Mouse (Mus musculus) embryonic stem cell, embryonic (primary cell): ENCODE data around the gene Hcfc2.

ENCODE experiments used
- CTCF ChIA-PET, 4 experiments: fragments of 300-600 bp in 2 of 4; fragments of 350-600 bp in 2 of 4; sonication (Branson Sonifier 250); formaldehyde crosslinking; loops; one replicate each; lab custom pipeline; 2022; ENCODE audit warnings: inconsistent platforms in 2 of 4; lab: Charles Lee
- POLR2A ChIA-PET, 4 experiments: fragments of 300-600 bp in 2 of 4; fragments of 350-600 bp in 2 of 4; sonication (Branson Sonifier 250); formaldehyde crosslinking; loops; one replicate each; lab custom pipeline; 2022; ENCODE audit warnings: antibody characterized with exemption in 4 of 4, inconsistent platforms in 1 of 4; lab: Charles Lee

Gene Hcfc2

DNA sequence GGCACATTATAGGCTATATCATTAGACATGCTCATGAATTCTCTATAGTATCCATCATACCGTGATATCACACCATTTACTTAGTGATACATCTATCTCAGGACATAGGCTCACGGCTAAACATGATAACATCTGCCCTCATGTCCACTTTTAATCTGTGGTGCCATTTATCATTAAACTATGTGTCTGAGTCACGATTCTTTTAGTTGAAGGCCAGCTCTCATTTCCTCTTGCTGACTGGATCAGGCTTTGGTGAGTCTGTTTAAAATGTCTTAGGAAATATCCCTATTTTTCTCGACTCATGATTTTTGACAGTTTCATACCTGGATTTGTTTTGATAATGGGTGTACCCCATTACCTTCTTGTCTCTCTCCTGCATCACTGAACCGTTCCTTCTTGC lies at the start of gene Hcfc2:
Hcfc2 (plus strand) TSS at position 205 of the 400 bp plus-strand sequence.
- CTCF ChIA-PET, result interaction anchor here in 1 of 4 experiments (0.6 kb wide), 1 partner anchor 180 kb away, joined by 3 read pairs; no protein-coding TSS in a partner anchor
- POLR2A ChIA-PET, result interaction anchor here in 2 of 4 experiments (1.0 to 1.5 kb wide), 5 partner anchors 9 to 203 kb away, joined by 3 to 4 read pairs (median 3); partner anchors contain the start of gene Nfyb (in 1 of the 2)

DNA sequence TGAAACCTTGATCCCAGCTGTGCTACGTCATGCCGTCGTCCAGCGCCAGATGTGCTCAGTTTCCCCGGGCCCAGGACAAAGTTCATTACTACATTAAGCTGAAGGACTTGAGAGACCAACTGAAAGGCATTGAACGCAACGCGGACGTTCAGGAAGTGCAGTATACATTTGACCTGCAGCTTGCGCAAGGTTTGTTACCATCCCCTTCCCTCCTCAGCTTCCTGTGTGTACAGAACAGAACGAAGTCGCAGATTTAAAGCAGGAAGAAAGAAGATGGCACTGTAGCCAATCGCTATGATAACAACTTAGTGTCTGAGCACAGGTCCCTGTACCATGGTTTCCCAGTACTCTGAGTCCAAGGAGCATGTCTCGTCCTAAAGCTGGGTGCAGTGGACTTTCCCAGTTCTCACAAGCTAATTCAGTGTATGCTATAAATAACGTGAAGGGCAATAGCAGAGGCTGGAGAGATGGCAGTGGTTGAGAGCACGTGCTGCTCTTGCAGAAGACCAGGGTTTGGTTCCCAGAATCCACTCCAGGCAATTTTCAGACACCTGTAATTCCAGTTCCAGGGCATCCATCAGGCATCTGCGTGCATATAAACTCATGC lies 48.7 kb upstream of the Hcfc2 start:
- CTCF ChIA-PET, result no interaction called here

DNA sequence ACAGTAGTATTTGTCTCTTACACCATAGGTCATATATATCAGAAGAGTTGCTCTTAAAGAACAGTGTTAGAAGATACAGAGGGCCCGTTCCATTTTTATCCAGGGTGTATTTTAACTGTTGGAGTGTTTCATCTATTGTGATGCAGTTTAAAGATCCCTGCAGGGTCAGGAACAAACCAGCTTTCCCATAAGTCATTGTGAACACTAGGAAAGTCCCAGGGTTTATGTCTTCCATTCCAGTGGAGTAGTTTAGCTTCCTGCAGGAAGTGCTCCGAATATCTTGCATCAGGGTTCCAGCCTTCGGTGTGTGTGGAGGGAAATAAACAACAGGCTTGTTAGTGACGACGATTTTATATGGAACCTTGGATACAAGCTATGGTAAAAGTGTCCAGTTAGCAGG lies 44.7 kb upstream of the Hcfc2 start:
- ChIA-PET CTCF (interaction anchor here in 1 of 4 experiments (1.9 kb wide), 1 partner anchor 15 kb away, joined by 6 read pairs; no protein-coding TSS in a partner anchor), POLR2A (interaction anchor here in 2 of 4 experiments (1.1 to 2.5 kb wide), 6 partner anchors 9 to 242 kb away, joined by 3 to 9 read pairs (median 4); no protein-coding TSS in a partner anchor)

More for the DNA sequence above, 48.7 kb upstream of the Hcfc2 start:
- POLR2A ChIA-PET, result interaction anchor here in 2 of 4 experiments (0.6 to 1.3 kb wide), 6 partner anchors 15 to 140 kb away, joined by 3 to 5 read pairs (median 3); partner anchors contain the start of genes Tdg (in 2 of the 2) and 1190007I07Rik (in 1 of the 2)

DNA sequence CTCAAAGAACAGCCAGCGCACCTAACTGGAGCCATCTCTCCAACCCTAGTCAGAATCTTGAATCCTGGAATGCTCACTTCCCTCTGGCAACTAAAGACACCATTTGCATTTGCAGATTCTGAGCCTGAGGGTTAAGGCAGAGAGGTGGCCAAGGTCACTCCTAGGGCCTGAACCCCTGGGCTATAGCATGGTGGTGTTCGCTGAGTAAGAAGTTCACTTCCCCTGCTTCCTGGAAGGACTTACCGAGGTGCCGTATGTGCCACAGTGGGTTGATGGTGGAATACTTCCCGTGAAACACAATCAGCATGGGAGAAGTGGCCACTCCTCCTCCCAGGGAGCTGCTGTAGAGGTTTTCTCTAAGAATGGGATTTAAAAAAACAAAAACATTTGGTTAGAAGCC lies 43.3 kb upstream of the Hcfc2 start:
- CTCF ChIA-PET, result interaction anchor here (0.6 to 1.9 kb wide), 4 partner anchors 13 to 422 kb away, joined by 3 to 8 read pairs (median 5); no protein-coding TSS in a partner anchor
- POLR2A ChIA-PET, result interaction anchor here in 2 of 4 experiments (0.8 to 2.8 kb wide), 14 partner anchors 9 to 298 kb away, joined by 3 to 13 read pairs (median 4); partner anchors contain the start of genes 1190007I07Rik (in 1 of the 2), Gm4924 (in 1 of the 2) and Nfyb (in 1 of the 2)

DNA sequence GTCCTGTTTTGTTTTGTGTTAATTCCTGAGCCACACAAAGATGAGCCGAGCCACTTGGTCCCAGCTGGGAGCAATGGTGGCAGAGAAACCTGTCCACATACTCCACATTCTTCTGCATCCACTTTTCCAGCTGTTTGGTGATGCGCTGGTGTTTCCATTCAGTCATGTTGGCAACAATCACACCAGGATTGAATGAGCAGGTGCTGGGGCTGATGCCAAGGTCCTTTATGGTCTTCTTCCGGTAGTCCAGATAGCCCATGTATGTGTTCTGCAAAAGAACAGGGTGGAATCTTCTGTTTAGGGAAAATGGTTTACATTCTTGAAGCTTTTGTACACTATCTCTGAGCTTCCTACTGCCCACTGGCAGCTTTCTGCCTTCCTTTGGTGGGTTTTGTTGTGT lies 41.4 kb upstream of the Hcfc2 start:
- ChIA-PET CTCF (interaction anchor here in 3 of 4 experiments (0.7 to 0.8 kb wide), 3 partner anchors 8 to 318 kb away, joined by 3 to 4 read pairs (median 3); no protein-coding TSS in a partner anchor), POLR2A (interaction anchor here in 3 of 4 experiments (0.6 to 2.8 kb wide), 13 partner anchors 12 to 300 kb away, joined by 3 to 13 read pairs (median 3); partner anchors contain the start of genes 1190007I07Rik (in 2 of the 3), Gm4924 (in 1 of the 3), Nfyb (in 1 of the 3) and Tdg (in 1 of the 3))

DNA sequence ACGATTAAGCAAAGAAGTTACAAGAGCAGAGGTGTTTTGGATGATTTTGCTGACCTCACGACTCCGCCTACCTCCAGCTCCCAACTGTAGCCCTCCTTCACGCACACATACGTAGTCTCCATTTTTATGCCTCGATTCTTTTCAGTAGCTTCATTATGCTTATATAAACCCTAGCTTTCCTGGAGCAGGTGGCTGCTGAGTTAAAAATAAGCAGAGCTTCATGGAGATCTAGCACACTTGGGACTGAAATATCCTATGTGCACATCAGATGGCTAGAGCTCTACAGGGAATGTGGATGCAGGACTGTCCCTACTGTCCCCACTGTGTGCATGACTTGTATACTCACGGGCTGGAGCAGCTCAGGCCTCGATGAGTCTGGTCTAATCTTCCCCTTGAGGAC lies 34.1 kb upstream of the Hcfc2 start:
- POLR2A ChIA-PET, result interaction anchor here in 2 of 4 experiments (0.8 to 1.8 kb wide), 4 partner anchors 9 to 308 kb away, joined by 3 to 5 read pairs (median 4); partner anchors contain the start of genes 1190007I07Rik (in 1 of the 2) and Gm4924 (in 1 of the 2)
- CTCF ChIA-PET, result interaction anchor here in 1 of 4 experiments (0.6 kb wide), 1 partner anchor 877 kb away, joined by 7 read pairs; no protein-coding TSS in a partner anchor

DNA sequence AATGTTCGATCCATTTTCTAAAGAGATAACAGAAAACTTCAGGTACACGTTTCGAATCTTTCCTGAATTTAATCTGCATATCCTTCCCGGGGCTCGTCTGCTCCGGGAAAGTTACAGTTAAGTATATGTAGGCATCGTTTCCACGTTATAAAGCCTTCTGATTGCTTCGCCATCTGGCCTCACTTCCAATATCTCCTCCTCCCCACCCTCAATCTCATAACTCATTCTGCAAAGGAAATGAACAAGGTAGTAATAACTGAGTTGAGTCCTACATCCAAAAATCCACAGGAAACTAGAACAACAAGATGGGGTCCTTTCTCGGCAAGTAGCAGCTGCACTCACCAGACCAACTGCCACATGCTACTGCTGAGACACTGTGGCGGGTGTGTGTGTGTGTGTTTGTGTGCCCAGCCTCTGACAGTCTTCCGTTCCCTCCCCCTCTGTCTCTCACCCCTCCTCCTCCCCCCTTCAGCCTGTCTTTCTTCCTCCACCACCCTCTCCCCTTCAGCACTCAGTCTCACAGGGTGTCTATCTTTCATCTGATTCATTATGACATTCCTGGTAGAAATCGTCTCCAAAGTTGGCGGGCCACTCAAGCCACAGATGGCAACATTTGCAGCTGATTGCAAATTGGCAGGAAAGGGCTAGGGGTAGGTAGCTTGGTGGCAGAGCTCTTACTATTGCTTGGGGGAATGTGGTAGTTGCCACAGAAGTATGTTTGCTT lies 33.5 kb upstream of the Hcfc2 start:
- ChIA-PET CTCF (interaction anchor here in 1 of 4 experiments (1.2 kb wide), 1 partner anchor 8 kb away, joined by 4 read pairs; no protein-coding TSS in a partner anchor), POLR2A (interaction anchor here in 3 of 4 experiments (0.6 to 1.8 kb wide), 7 partner anchors 10 to 308 kb away, joined by 3 to 5 read pairs (median 5); partner anchors contain the start of genes 1190007I07Rik (in 1 of the 3) and Gm4924 (in 1 of the 3))

DNA sequence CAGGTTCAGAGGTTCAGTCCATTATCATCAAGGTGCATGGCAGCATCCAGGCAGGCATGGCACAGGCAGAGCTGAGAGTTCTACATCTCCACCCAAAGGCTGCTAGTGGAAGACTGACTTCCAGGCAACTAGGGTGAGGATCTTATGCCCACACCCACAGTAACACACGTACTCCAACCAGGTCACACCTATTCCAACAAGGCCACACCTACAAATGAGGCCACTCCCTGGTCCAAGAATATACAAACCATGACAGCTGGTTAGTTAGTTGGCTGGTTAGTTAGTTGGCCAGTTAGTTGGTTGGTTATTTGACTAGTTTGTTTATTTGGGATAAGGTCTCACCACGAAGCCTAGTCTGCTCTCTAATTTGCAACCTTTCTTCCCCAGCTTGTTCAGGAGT lies 32.7 kb upstream of the Hcfc2 start:
- CTCF ChIA-PET, result interaction anchor here in 2 of 4 experiments (0.7 to 1.2 kb wide), 2 partner anchors 9 to 1093 kb away, joined by 3 to 4 read pairs; no protein-coding TSS in a partner anchor

DNA sequence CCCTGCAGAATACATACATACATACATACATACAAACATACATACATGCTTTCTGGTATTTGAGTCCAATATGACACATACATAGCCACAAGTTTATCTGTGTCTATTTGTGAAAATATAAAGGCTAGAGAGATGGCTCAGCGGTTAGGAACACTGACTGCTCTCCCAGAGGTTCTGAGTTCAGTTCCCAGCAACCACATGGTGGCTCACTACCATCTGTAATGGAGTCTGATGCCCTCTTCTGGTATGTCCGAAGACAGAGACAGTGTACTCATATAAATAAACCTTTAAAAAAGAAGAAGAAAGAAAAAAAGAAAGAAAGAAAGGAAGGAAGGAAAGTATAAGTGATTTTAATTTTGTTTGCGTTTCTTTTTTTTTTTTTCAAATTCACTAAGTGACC lies 30.0 kb upstream of the Hcfc2 start:
- POLR2A ChIA-PET, result interaction anchor here in 2 of 4 experiments (0.9 to 1.3 kb wide), 4 partner anchors 22 to 193 kb away, joined by 3 to 6 read pairs (median 4); partner anchors contain the start of genes Nfyb (in 1 of the 2) and Tdg (in 1 of the 2)
- CTCF ChIA-PET, result interaction anchor here in 3 of 4 experiments (0.6 to 2.0 kb wide), 11 partner anchors 12 to 679 kb away, joined by 3 to 8 read pairs (median 3); no protein-coding TSS in a partner anchor

More for the DNA sequence above, 32.7 kb upstream of the Hcfc2 start:
- POLR2A ChIA-PET, result interaction anchor here in 1 of 4 experiments (0.7 to 1.6 kb wide), 4 partner anchors 11 to 40 kb away, joined by 3 to 7 read pairs (median 5); partner anchors contain the start of gene 1190007I07Rik

DNA sequence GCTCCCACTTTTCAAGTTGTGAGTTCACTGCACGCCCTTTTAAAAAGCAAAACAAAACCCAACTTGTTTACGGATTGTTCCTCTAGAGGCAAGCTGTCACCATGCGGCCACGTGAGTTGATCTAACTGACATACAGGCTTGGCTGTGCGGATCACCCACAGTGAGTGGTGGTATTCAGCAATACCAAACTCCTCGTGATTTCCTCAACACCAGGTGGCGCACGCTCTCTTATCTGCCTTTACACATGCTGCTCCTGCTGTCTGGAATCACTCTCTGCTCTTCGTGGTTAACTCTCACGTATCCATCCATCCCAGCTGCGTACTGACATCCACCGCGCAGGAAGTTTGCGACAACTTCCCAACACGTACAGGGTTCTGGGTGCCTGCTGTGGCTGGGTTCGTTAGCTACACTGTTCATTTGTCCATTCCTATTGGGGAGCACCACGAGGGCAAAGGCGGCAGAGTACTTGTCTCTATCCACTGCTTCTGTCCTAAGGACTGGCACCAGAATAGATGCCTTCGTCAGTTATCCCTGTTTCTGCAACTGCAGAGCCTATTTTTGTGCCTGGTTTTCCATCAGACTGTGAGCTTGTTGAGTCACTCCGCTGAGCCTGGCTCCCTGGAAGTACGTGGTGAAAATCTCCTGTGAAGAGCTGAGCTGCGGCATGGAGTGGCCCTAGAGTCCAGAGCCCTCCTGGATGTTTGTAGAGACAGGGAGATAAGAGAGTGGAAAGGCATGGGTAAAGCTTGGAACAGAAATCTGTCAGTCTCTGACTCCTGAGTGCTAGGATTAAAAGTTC lies 29.3 kb upstream of the Hcfc2 start:
- ChIA-PET CTCF (interaction anchor here in 3 of 4 experiments (0.6 to 2.0 kb wide), 25 partner anchors 9 to 679 kb away, joined by 3 to 10 read pairs (median 3); partner anchors contain the start of genes 1190007I07Rik (in 1 of the 3) and Glt8d2 (in 1 of the 3)), POLR2A (interaction anchor here in 3 of 4 experiments (0.6 to 1.5 kb wide), 20 partner anchors 8 to 313 kb away, joined by 3 to 10 read pairs (median 4); partner anchors contain the start of genes Nfyb (in 2 of the 3), 1190007I07Rik (in 1 of the 3), Gm4924 (in 1 of the 3) and Tdg (in 1 of the 3))

DNA sequence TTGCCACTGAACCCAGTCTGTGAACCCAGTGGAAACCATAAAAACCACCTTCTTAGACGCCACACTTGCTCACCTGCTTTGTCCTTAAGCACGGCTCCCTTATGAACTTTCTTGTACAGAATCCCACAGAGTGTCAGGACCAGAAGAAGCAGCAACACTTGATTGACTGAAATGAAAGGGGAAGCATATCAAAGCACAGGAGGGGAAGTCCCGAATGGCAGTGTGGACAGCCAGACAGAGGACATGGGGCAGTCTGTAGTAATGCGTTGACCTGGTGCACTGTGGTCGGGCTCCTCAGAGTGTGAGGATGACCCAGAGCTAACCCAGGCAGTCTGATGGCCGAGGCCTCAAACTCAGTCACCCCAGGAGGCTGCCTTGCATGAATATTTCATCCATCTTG lies 25.8 kb upstream of the Hcfc2 start:
- ChIA-PET POLR2A (no interaction called here), CTCF (no interaction called here)

DNA sequence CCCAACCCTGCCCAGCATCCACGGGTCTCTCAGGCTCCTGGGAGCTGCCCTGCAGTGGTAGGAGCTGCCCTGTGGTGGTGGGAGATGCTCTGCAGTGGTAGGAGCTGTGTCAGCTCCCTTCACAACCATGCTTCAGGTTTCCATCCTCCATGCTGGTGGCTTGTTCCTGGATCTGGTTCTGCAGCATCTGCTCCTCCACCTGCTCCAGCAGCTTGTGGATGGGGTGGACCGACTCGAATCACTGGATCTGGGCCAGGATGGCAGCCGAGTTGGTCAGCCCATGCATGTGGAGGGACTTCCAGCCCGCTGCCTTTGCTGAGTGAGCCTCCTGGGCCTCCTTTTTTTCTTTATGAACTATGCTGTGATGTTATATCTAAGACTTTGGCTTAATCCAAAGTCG lies 19.0 kb upstream of the Hcfc2 start:
- ChIA-PET CTCF (interaction anchor here in 1 of 4 experiments (1.8 kb wide), 1 partner anchor 10 kb away, joined by 5 read pairs; no protein-coding TSS in a partner anchor), POLR2A (interaction anchor here in 1 of 4 experiments (1.0 to 2.6 kb wide), 2 partner anchors 10 to 87 kb away, joined by 3 to 8 read pairs; partner anchors contain the start of gene Nfyb)

DNA sequence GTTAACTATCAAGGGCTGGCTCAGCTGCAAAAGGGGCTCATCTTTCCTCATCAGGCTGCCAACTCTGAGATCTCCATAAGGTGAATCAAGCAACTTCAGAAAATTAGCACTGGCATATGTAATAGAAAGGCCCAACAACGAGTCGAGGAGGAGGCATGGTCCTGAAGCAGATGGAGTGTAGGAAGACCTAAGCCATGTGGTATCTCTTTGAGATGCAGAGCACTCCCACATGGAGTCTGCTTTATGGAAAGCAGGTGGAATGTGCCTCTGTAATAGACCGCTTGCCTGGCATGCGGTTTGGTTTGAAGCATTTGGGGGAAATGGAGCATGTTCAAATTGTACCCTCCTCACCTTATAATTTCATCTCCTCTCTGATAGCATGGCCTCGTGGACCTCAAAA lies 15.2 kb upstream of the Hcfc2 start:
- POLR2A ChIA-PET, result no interaction called here
- CTCF ChIA-PET, result no interaction called here

DNA sequence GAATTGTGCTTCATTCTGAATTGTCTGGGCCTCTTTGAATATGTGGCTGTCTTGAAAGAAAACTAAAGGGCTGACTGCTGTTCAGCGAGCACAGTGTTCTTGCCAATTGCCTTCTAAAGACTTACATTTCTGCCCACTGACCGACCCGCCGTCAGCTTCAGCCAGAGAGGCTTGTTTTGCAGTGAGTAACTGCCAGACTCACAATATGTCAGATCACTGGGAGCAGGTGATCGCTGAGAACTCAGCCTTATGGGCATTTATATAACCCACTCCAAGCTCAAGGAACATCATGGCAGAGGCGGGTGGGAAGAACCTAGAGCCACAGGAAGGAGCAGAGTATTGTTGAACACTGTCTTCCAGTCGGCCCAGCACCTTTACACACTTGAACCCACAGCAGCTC lies 14.3 kb upstream of the Hcfc2 start:
- ChIA-PET CTCF (no interaction called here), POLR2A (interaction anchor here in 1 of 4 experiments (0.6 kb wide), 1 partner anchor 1901 kb away, joined by 3 read pairs; no protein-coding TSS in a partner anchor)

DNA sequence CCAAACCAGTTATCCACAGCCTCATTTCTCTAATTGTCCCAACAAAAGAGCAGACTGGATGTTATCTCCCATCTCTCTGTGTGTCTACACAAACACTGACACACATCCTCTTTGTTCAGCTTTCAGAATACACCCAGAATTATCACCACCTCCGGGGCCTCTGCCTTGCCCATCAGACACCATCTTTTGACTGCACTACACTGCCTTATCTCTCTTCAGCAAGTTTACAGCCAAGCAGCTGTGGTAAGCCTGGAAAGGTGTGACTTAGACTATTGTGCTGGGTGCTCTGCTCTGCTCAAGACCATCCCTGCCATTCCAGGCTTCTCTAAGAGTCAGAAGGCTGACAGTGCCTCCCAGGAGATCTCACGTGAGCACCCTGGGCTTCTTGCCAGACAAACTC lies 10.5 kb upstream of the Hcfc2 start:
- POLR2A ChIA-PET, result no interaction called here

DNA sequence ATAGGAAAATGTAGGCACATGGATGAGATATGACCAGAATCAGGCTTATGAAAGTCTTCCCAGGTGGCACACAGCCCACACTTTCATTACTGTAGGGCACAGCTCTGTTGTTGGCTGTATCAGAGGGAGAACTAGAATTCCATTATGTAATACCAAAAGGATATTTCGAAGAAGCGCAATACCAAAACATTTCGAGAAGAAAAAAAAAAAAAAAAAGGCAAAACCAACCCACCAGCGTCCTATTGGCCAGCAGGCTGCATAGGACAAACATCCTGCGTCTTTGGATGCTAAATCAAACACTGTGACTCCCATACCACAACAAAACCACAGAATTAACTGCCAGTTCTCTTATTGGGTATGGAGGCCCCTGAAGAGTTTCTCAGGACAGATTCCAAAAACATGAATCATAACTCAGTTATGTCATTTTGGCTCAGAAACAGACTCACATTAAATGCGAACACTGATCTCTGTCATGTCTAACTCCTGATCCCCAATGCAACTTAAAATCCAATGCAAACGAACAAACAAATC lies 6.2 kb upstream of the Hcfc2 start:
- ChIA-PET POLR2A (interaction anchor here in 3 of 4 experiments (0.6 to 1.5 kb wide), 7 partner anchors 9 to 171 kb away, joined by 3 to 7 read pairs (median 3); partner anchors contain the start of genes 1190007I07Rik (in 1 of the 3) and Nfyb (in 1 of the 3)), CTCF (interaction anchor here in 1 of 4 experiments (1.2 kb wide), 1 partner anchor 23 kb away, joined by 3 read pairs; no protein-coding TSS in a partner anchor)

More for the DNA sequence above, 10.5 kb upstream of the Hcfc2 start:
- CTCF ChIA-PET, result interaction anchor here in 1 of 4 experiments (0.6 kb wide), 1 partner anchor 126 kb away, joined by 3 read pairs; no protein-coding TSS in a partner anchor
